ENCODE assay signal across 12 mouse cellular contexts in the genomic region with DNA sequence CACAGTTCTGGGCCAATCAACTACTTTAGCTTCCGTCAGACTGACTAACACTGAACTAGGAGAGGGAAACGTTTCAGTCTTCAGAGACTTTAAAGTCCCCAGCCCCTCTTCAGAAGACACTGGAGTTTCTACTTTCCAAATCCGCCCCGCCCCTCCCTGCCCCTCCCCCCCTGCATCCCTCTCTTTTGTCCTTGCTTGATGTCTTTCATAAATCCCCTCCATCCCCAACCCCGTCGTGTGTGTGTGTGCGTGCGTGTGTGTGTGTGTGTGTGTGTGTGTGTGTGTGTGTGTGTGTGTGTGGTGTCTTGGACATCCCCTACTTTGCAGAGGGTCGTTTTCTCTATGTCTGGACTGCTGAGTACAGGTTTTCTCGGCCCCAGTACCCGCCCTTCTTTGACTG. TPM values are rescaled to one million over a fixed set of nuclear protein-coding genes. Genes with fewer than 3 reads are reported as not detected.
DNase-seq lines count a peak whose midpoint lies in the region; ATAC-seq lines count a peak whose summit lies in the region.
"Had no signal": no experiment of that assay in that cellular context is flagged by ENCODE, and none has a peak within 500 bp of the region (broad histone marks: within the 10 kb centered on the region; RNA-seq: fewer than 3 reads in every experiment).

No protein-coding gene starts in this region.

- no peak for DNase-seq in kidney, adult 18-20 months
- peak; percentile 16 for DNase-seq in embryo, embryonic 10 days (ENCODE audit: low spot score)
- DNase-seq in forebrain, embryonic 14.5 days (ENCODE audit: low spot score) = no peak
- DNase-seq in cerebellum, adult 8-10 months = no peak
- no peak for DNase-seq in thymus, postnatal 36 days
- no peak for DNase-seq in urinary bladder, postnatal 36 days (ENCODE audit: low spot score in 2 of 2)
- DNase-seq: gastrocnemius, postnatal 10 days; heart, postnatal 4 days; liver had no signal

- H3K4me2 ChIP-seq in kidney, embryonic 15.5 days = 0 out of 2 replicates have a peak overlapping the region, but pooled peaks have one; percentile 19
- peak overlapping the region; percentile 12; the same call in 1 of the 2 replicates for H3K4me2 ChIP-seq in forebrain, embryonic 14.5 days (ENCODE audit: low read length)
- H3K4me2 ChIP-seq in midbrain, embryonic 15.5 days = 0 out of 2 replicates have a peak overlapping the region, but pooled peaks have one; percentile 11

- peaks cover 9% of the 10 kb centered on the region; the same call in 1 of the 2 replicates for H3K4me1 ChIP-seq in kidney, embryonic 15.5 days
- H3K4me1 ChIP-seq in forebrain, embryonic 14.5 days (ENCODE audit: control insufficient read depth, insufficient read depth, low read length) = peaks cover 4% of the 10 kb centered on the region; the same call in 1 of the 2 replicates
- H3K4me1 ChIP-seq in midbrain, embryonic 15.5 days = peaks cover 7% of the 10 kb centered on the region

- no peak overlapping the region for H3K27ac ChIP-seq in kidney, embryonic 15.5 days
- no peak overlapping the region for H3K27ac ChIP-seq in forebrain, embryonic 14.5 days (ENCODE audit: low read depth, low read length)
- no peak overlapping the region for H3K27ac ChIP-seq in midbrain, embryonic 15.5 days

- no peaks in the 10 kb centered on the region for H3K36me3 ChIP-seq in kidney, embryonic 15.5 days
- no peaks in the 10 kb centered on the region for H3K36me3 ChIP-seq in forebrain, embryonic 14.5 days (ENCODE audit: control insufficient read depth, insufficient read depth, low read length)
- H3K36me3 ChIP-seq in midbrain, embryonic 15.5 days (replicated peaks) = no peaks in the 10 kb centered on the region

- no peaks in the 10 kb centered on the region for H3K27me3 ChIP-seq in kidney, embryonic 15.5 days
- no peaks in the 10 kb centered on the region for H3K27me3 ChIP-seq in forebrain, embryonic 14.5 days (replicated peaks; ENCODE audit: control insufficient read depth, insufficient read depth, low read length)
- no peaks in the 10 kb centered on the region for H3K27me3 ChIP-seq in midbrain, embryonic 15.5 days (replicated peaks)

- 8% methylated on average over 11 of the region's 11 CpGs for WGBS in kidney, embryonic 15.5 days
- 5% methylated on average over 9 of the region's 11 CpGs for WGBS in forebrain, embryonic 14.5 days
- 6% methylated on average over 7 of the region's 11 CpGs for WGBS in midbrain, embryonic 15.5 days

- no peak overlapping the region for H3K4me3 ChIP-seq in kidney, embryonic 15.5 days (replicated peaks)
- no peak overlapping the region for H3K4me3 ChIP-seq in forebrain, embryonic 14.5 days (ENCODE audit: low read depth, low read length)
- no peak overlapping the region for H3K4me3 ChIP-seq in midbrain, embryonic 15.5 days

- no peak for ATAC-seq in kidney, embryonic 15.5 days (replicated peaks; ENCODE audit: low FRiP score)
- ATAC-seq in forebrain, embryonic 14.5 days = no peak
- no peak for ATAC-seq in midbrain, embryonic 15.5 days (replicated peaks)
- ATAC-seq: CD4-positive, CD25-positive, alpha-beta regulatory T cell, adult 4 months had no signal

- no peak overlapping the region for H3K9ac ChIP-seq in kidney, embryonic 15.5 days
- no peak overlapping the region for H3K9ac ChIP-seq in forebrain, embryonic 14.5 days (ENCODE audit: low read length)
- no peak overlapping the region for H3K9ac ChIP-seq in midbrain, embryonic 15.5 days

- H3K9me3 ChIP-seq in kidney, embryonic 15.5 days (replicated peaks) = no peaks in the 10 kb centered on the region
- no peaks in the 10 kb centered on the region for H3K9me3 ChIP-seq in forebrain, embryonic 14.5 days (replicated peaks; ENCODE audit: control insufficient read depth, low read length)
- H3K9me3 ChIP-seq in midbrain, embryonic 15.5 days = no peaks in the 10 kb centered on the region

RNA-seq across cellular contexts. Expression of a gene that starts 6.1 kb away (rescaled TPM):
- 32.5 and 33.5 TPM in 2 replicates for polyA plus RNA-seq in kidney, embryonic 15.5 days (2015; fragmentation: Nextera tagmentation; extraction: Ambion mirVana)
- 24.1 and 25.7 TPM in 2 replicates for polyA plus RNA-seq in forebrain, embryonic 14.5 days (2014; fragmentation: Nextera tagmentation; extraction: Ambion mirVana)
- 30.9 and 35.8 TPM in 2 replicates for polyA plus RNA-seq in midbrain, embryonic 15.5 days (2015; fragmentation: Nextera tagmentation; extraction: Ambion mirVana)

RNA-seq across cellular contexts. Expression of a gene that starts 39.5 kb away (rescaled TPM):
- polyA plus RNA-seq in kidney, embryonic 15.5 days (2015; fragmentation: Nextera tagmentation; extraction: Ambion mirVana) = 36.1 and 39.7 TPM in 2 replicates
- polyA plus RNA-seq in forebrain, embryonic 14.5 days (2014; fragmentation: Nextera tagmentation; extraction: Ambion mirVana) = 43.5 and 45.8 TPM in 2 replicates
- 37.5 and 40.9 TPM in 2 replicates for polyA plus RNA-seq in midbrain, embryonic 15.5 days (2015; fragmentation: Nextera tagmentation; extraction: Ambion mirVana)
